Mouse (Mus musculus) cortical plate, adult 2 months (tissue): ENCODE data around the gene Ncapg2.

ENCODE experiments used
- CTCF ChIP-seq: fragments of 200-500 bp; IDR thresholded peaks from 2 replicates; pipeline ENCODE4 v1.5.1; 2011; ENCODE audit warnings: mild to moderate bottlenecking, control low read depth, low read length; ENCODE audit not compliant: insufficient read depth; ENCODE audit errors: extremely low read depth
- POLR2A ChIP-seq: fragments of 200-500 bp; IDR thresholded peaks from 2 replicates; pipeline ENCODE4 v1.6.1; 2011; ENCODE audit warnings: mild to moderate bottlenecking, low read length, control low read depth; ENCODE audit not compliant: insufficient read depth; ENCODE audit errors: extremely low read depth

GRCm38 (mm10) chr12:116394327-116394726 is 10.9 kb upstream of the Ncapg2 start:
- TF ChIP-seq CTCF, result no peak
- TF ChIP-seq POLR2A, result no peak
